Mouse (Mus musculus): ENCODE data around the gene Gulp1.

GRCm38 (mm10) chr1:44551461-44552370, at the start of gene Gulp1:
- TF ChIP-seq POLR2A (IDR thresholded peaks at IDR 0.05; ENCODE audit: extremely low read depth, insufficient read depth, low read length) (no peak), CTCF (IDR thresholded peaks at IDR 0.05; ENCODE audit: extremely low read depth, insufficient read depth, low read length) (peak; percentile 30; the same call in 1 of the 2 replicates)
